Mouse (Mus musculus) forebrain, embryonic 10.5 days (tissue): ENCODE data around the gene Iba57. TPM values are rescaled to one million over a fixed set of nuclear protein-coding genes. Genes with fewer than 3 reads are reported as not detected.

Experiments
- DNase-seq: peaks from one replicate; pipeline ENCODE4 v3.0.0-alpha.2; 2017; ENCODE audit warnings: low spot score; ENCODE audit errors: extremely low spot score
- H3K27ac ChIP-seq: fragments of 300-500 bp; sonication (generic); 2 replicates; pipeline ENCODE4 v1.5.1; 2016; ENCODE audit warnings: mild to moderate bottlenecking
- H3K27me3 ChIP-seq: fragments of 300-500 bp; sonication (generic); 2 replicates; pipeline ENCODE4 v1.6.1; 2016; ENCODE audit warnings: mild to moderate bottlenecking; ENCODE audit not compliant: poor library complexity, severe bottlenecking
- H3K36me3 ChIP-seq: fragments of 300-500 bp; sonication (generic); replicated peaks from 2 replicates; pipeline ENCODE4 v1.6.1; 2016; ENCODE audit warnings: mild to moderate bottlenecking, moderate library complexity
- H3K4me1 ChIP-seq: fragments of 300-500 bp; sonication (generic); 2 replicates; pipeline ENCODE4 v1.6.1; 2016
- H3K4me3 ChIP-seq: fragments of 300-500 bp; sonication (generic); 2 replicates; pipeline ENCODE4 v1.5.1; 2016; ENCODE audit warnings: mild to moderate bottlenecking, moderate library complexity
- H3K9me3 ChIP-seq: fragments of 300-500 bp; sonication (generic); 2 replicates; pipeline ENCODE4 v1.6.1; 2016; ENCODE audit warnings: mild to moderate bottlenecking, moderate library complexity
- WGBS: fragments of 180-500 bp; shearing (Covaris S2); methylation state at CpG from one replicate; pipeline ENCODE4 v1.1.7; 2016; 5-methylcytosine and 5-hydroxymethylcytosine counted together
- polyA plus RNA-seq: library from polyadenylated mRNA; unstranded; fragments of >200 nt; fragmentation: Nextera tagmentation; extraction: Ambion mirVana; gene quantifications from 2 replicates; pipeline ENCODE4 v1.2.1, GENCODE M21; 2016

Gene Iba57
- polyA plus RNA-seq, 1 experiment from 2014 or later = 6.1 TPM

GRCm38 (mm10) chr11:59136994-59137706, 26.4 kb downstream of the Iba57 start:
- no peak for DNase-seq
- Histone ChIP-seq H3K4me1 (peaks cover 26% of the 10 kb centered on the region), H3K9me3 (no peaks in the 10 kb centered on the region), H3K4me3 (no peak overlapping the region), H3K36me3 (no peaks in the 10 kb centered on the region), H3K27me3 (peaks cover 72% of the 10 kb centered on the region), H3K27ac (no peak overlapping the region)
- 49% methylated on average over 12 of the region's 12 CpGs for WGBS

- Histone ChIP-seq H3K36me3 (no peaks in the 10 kb centered on the region), H3K9me3 (no peaks in the 10 kb centered on the region), H3K27me3 (peaks cover 83% of the 10 kb centered on the region), H3K4me3 (peak within 1 kb of the TSS; percentile 39), H3K27ac (no peak within 1 kb of the TSS), H3K4me1 (peaks cover 20% of the 10 kb centered on the region)
- DNase-seq = no peak
- 17% methylated on average over 44 of the region's 44 CpGs for WGBS
These were observed 27.6 kb downstream of the Iba57 start, which contains the start of gene Obscn for GRCm38 (mm10) chr11:59135904-59136452. TSS of gene Obscn (minus strand) at chr11:59136402.

GRCm38 (mm10) chr11:59135051-59135820, 28.3 kb downstream of the Iba57 start:
- H3K27me3 ChIP-seq = peaks cover 83% of the 10 kb centered on the region
- no peaks in the 10 kb centered on the region for H3K9me3 ChIP-seq
- H3K4me1 ChIP-seq = peaks cover 20% of the 10 kb centered on the region
- 6% methylated on average over 55 of the region's 55 CpGs for WGBS
- DNase-seq = no peak
- no peaks in the 10 kb centered on the region for H3K36me3 ChIP-seq
- H3K4me3 ChIP-seq = peak overlapping the region; percentile 39
- no peak overlapping the region for H3K27ac ChIP-seq

- Histone ChIP-seq H3K27me3 (peaks cover 83% of the 10 kb centered on the region), H3K4me1 (peaks cover 20% of the 10 kb centered on the region), H3K9me3 (no peaks in the 10 kb centered on the region), H3K36me3 (no peaks in the 10 kb centered on the region), H3K27ac (no peak overlapping the region), H3K4me3 (peak overlapping the region; percentile 15; the same call in 1 of the 2 replicates)
- WGBS = 8% methylated on average over 30 of the region's 35 CpGs
- DNase-seq = no peak
These were observed 29.1 kb downstream of the Iba57 start for GRCm38 (mm10) chr11:59134373-59134997.

GRCm38 (mm10) chr11:59132065-59132464, 31.5 kb downstream of the Iba57 start:
- Histone ChIP-seq H3K4me1 (peaks cover 20% of the 10 kb centered on the region), H3K27ac (no peak overlapping the region), H3K9me3 (no peaks in the 10 kb centered on the region), H3K4me3 (no peak overlapping the region), H3K27me3 (peaks cover 61% of the 10 kb centered on the region), H3K36me3 (no peaks in the 10 kb centered on the region)
- DNase-seq = no peak
- 63% methylated on average over 2 of the region's 3 CpGs for WGBS

- Histone ChIP-seq H3K27ac (no peak overlapping the region), H3K27me3 (peaks cover 54% of the 10 kb centered on the region), H3K4me1 (peaks cover 20% of the 10 kb centered on the region), H3K9me3 (no peaks in the 10 kb centered on the region), H3K36me3 (no peaks in the 10 kb centered on the region), H3K4me3 (no peak overlapping the region)
- WGBS = 76% methylated on average over 18 of the region's 18 CpGs
- no peak for DNase-seq
These were observed 32.1 kb downstream of the Iba57 start for GRCm38 (mm10) chr11:59131348-59131919.

- Histone ChIP-seq H3K36me3 (no peaks in the 10 kb centered on the region), H3K4me1 (peaks cover 16% of the 10 kb centered on the region), H3K9me3 (no peaks in the 10 kb centered on the region), H3K4me3 (no peak overlapping the region), H3K27me3 (peaks cover 48% of the 10 kb centered on the region), H3K27ac (no peak overlapping the region)
- WGBS = 93% methylated on average over 9 of the region's 9 CpGs
- DNase-seq = no peak
These were observed 32.8 kb downstream of the Iba57 start for GRCm38 (mm10) chr11:59130782-59131181.

- Histone ChIP-seq H3K4me1 (no peaks in the 10 kb centered on the region), H3K36me3 (no peaks in the 10 kb centered on the region), H3K27me3 (no peaks in the 10 kb centered on the region), H3K27ac (no peak overlapping the region), H3K9me3 (peaks cover 6% of the 10 kb centered on the region; the same call in 1 of the 2 replicates), H3K4me3 (no peak overlapping the region)
- DNase-seq = no peak
- WGBS = 94% methylated on average over 5 of the region's 5 CpGs
These were observed 57.6 kb downstream of the Iba57 start for GRCm38 (mm10) chr11:59105945-59106344.

Other genes starting within 250 kb of the Iba57 start
- 0.05 TPM in 1 of 2 replicates, not detected in the other for gene Btnl10, start 245.8 kb downstream of the Iba57 start, polyA plus RNA-seq
- gene Rnf187, start 224.8 kb downstream of the Iba57 start, polyA plus RNA-seq = 265 and 273 TPM in 2 replicates
- gene Hist3h2ba, start 214.8 kb downstream of the Iba57 start, polyA plus RNA-seq = 22.7 and 36.5 TPM in 2 replicates
- gene Hist3h2a, start 209.1 kb downstream of the Iba57 start, polyA plus RNA-seq = 15.1 and 19.4 TPM in 2 replicates
- 0.19 and 0.31 TPM in 2 replicates for gene Trim17, start 209.1 kb downstream of the Iba57 start, polyA plus RNA-seq
- gene Trim11, start 185.6 kb downstream of the Iba57 start, polyA plus RNA-seq = 18.5 and 19.6 TPM in 2 replicates
- gene Obscn, start 27.3 kb downstream of the Iba57 start, polyA plus RNA-seq = 0.01 TPM in 1 of 2 replicates, not detected in the other
- gene Gjc2, start 19.5 kb upstream of the Iba57 start, polyA plus RNA-seq = not detected in 2 replicates
- 129 and 135 TPM in 2 replicates for gene Guk1, start 28.5 kb upstream of the Iba57 start, polyA plus RNA-seq
- 123 and 130 TPM in 2 replicates for gene Mrpl55, start 38.7 kb upstream of the Iba57 start, polyA plus RNA-seq
- gene 2310033P09Rik, start 44.6 kb upstream of the Iba57 start, polyA plus RNA-seq = 44.8 and 46.8 TPM in 2 replicates
- 613 and 629 TPM in 2 replicates for gene Arf1, start 64.5 kb upstream of the Iba57 start, polyA plus RNA-seq
- gene Wnt3a, start 127.0 kb upstream of the Iba57 start, polyA plus RNA-seq = 8.4 and 11.8 TPM in 2 replicates
- 9.9 and 10.9 TPM in 2 replicates for gene Wnt9a, start 143.2 kb upstream of the Iba57 start, polyA plus RNA-seq
- not detected in 2 replicates for gene Prss38, start 211.9 kb upstream of the Iba57 start, polyA plus RNA-seq